ENCODE assay signal across 22 mouse cellular contexts in the genomic region with DNA sequence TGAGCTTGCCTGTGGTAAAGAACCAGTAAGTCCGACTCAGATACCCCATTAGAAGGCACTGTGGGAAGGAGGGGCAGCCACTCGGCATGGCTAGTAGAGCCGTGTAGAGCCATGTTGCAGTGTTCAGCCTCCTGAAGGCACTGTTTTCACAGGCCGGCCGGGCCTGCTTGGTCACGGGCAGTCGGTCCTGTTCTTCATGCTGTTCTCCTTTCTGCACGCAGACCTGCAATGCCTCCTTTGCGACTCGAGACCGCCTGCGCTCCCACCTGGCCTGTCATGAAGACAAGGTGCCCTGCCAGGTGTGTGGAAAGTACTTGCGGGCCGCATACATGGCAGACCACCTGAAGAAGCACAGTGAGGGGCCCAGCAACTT. TPM values are rescaled to one million over a fixed set of nuclear protein-coding genes. Genes with fewer than 3 reads are reported as not detected.
DNase-seq lines count a peak whose midpoint lies in the region; ATAC-seq and TF ChIP-seq lines count a peak whose summit lies in the region.
"Had no signal": no experiment of that assay in that cellular context is flagged by ENCODE, and none has a peak within 500 bp of the region (broad histone marks: within the 10 kb centered on the region; RNA-seq: fewer than 3 reads in every experiment).

No protein-coding gene starts in this region.

- no peaks in the 10 kb centered on the region for H3K27me3 ChIP-seq in megakaryocyte, embryonic 14.5 days (replicated peaks)
- H3K27me3 ChIP-seq: embryonic facial prominence, embryonic 13.5 days; forebrain, embryonic 13.5 days; heart, embryonic 13.5 days; hindbrain, embryonic 12.5 days had no signal

- H3K36me3 ChIP-seq in megakaryocyte, embryonic 14.5 days (replicated peaks; ENCODE audit: low read length): peaks cover 95% of the 10 kb centered on the region

- peak overlapping the region; percentile 71 for H3K4me3 ChIP-seq in megakaryocyte, embryonic 14.5 days (replicated peaks)
- H3K4me3 ChIP-seq in bone marrow, adult 2 months (replicated peaks; ENCODE audit: control insufficient read depth, low read depth, low read length): no peak overlapping the region
- H3K4me3 ChIP-seq: embryonic facial prominence, embryonic 13.5 days; forebrain, embryonic 13.5 days; gastrocnemius, adult 2 months; heart, embryonic 13.5 days; hindbrain, embryonic 12.5 days had no signal

- DNase-seq in thymus, postnatal 0 days (ENCODE audit: low spot score): peak; percentile 64
- no peak for DNase-seq in layer of hippocampus, adult 8-10 months (ENCODE audit: low spot score in 2 of 2)
- DNase-seq in cerebellum, adult 11-12 months: no peak
- DNase-seq: adrenal gland, adult 8-10 months; adrenal gland, postnatal 36 days; cerebellum, adult 11 months; cerebellum, adult 9-11 months; cerebellum, postnatal 36 days; forebrain, postnatal 0 days; gastrocnemius, adult 2 months; gastrocnemius, postnatal 25 days; heart, postnatal 10 days; heart, postnatal 4 days had no signal

- H3K9me3 ChIP-seq in megakaryocyte, embryonic 14.5 days: no peaks in the 10 kb centered on the region
- H3K9me3 ChIP-seq: embryonic facial prominence, embryonic 13.5 days; forebrain, embryonic 13.5 days; G1E; heart, embryonic 13.5 days; hindbrain, embryonic 12.5 days had no signal

- peaks cover 100% of the 10 kb centered on the region for H3K4me1 ChIP-seq in megakaryocyte, embryonic 14.5 days
- peaks cover 5% of the 10 kb centered on the region for H3K4me1 ChIP-seq in bone marrow, adult 2 months (ENCODE audit: control insufficient read depth, insufficient read depth, low read length)

- no peak for TF ChIP-seq CTCF in bone marrow, adult 2 months (IDR thresholded peaks at IDR 0.05; ENCODE audit: control insufficient read depth, insufficient read depth, low read length)

- WGBS in bone marrow, adult 2 months: 76% methylated on average over 14 of the region's 14 CpGs

- H3K27ac ChIP-seq in bone marrow, adult 2 months (ENCODE audit: control insufficient read depth, insufficient read depth, low read depth, low read length, poor library complexity): peak overlapping the region; percentile 2
- H3K27ac ChIP-seq: embryonic facial prominence, embryonic 13.5 days; forebrain, embryonic 13.5 days; gastrocnemius, adult 2 months; heart, embryonic 13.5 days; hindbrain, embryonic 12.5 days had no signal

- no peak for TF ChIP-seq POLR2A in bone marrow, adult 2 months (IDR thresholded peaks at IDR 0.05; ENCODE audit: borderline replicate concordance, control insufficient read depth, low read depth, low read length)

- ATAC-seq in megakaryocyte, adult 5-6 weeks (ENCODE audit: poor library complexity, severe bottlenecking): no peak
- ATAC-seq: forebrain, embryonic 13.5 days; forebrain, postnatal 0 days; hindbrain, embryonic 16.5 days had no signal

RNA-seq across cellular contexts. Expression of gene Patz1, which starts 10.1 kb away (rescaled TPM):
- 79.0 and 88.1 TPM in 2 replicates for polyA plus RNA-seq in megakaryocyte, embryonic 14.5 days (2012; ENCODE audit: insufficient read depth, low replicate concordance)
- 25.6 and 27.7 TPM in 2 replicates for total RNA-seq in megakaryocyte, adult 5-6 weeks (2015)
- 27.2 and 33.2 TPM in 2 replicates for total RNA-seq in megakaryocyte, adult 5-6 weeks (2017)
- 33.6 and 53.9 TPM in 2 replicates for polyA plus RNA-seq in bone marrow, adult 2 months (2011; ENCODE audit: insufficient read depth, insufficient read length, low replicate concordance, missing spikeins)
- polyA plus RNA-seq in thymus, postnatal 0 days (2015; fragmentation: Nextera tagmentation; extraction: Ambion mirVana): 87.6 and 91.1 TPM in 2 replicates
- total RNA-seq in layer of hippocampus, adult 8-10 months (2022): 10 to 100 TPM; 53.5 to 58.4 (median 56.7) TPM

RNA-seq across cellular contexts. Expression of gene Pik3ip1, which starts 31.4 kb away (rescaled TPM):
- 17.8 and 33.7 TPM in 2 replicates for polyA plus RNA-seq in megakaryocyte, embryonic 14.5 days (2012; ENCODE audit: insufficient read depth, low replicate concordance)
- 1.0 and 3.3 TPM in 2 replicates for total RNA-seq in megakaryocyte, adult 5-6 weeks (2015)
- total RNA-seq in megakaryocyte, adult 5-6 weeks (2017): 2.6 and 3.8 TPM in 2 replicates
- 11.6 and 29.7 TPM in 2 replicates for polyA plus RNA-seq in bone marrow, adult 2 months (2011; ENCODE audit: insufficient read depth, insufficient read length, low replicate concordance, missing spikeins)
- 90.2 and 94.4 TPM in 2 replicates for polyA plus RNA-seq in thymus, postnatal 0 days (2015; fragmentation: Nextera tagmentation; extraction: Ambion mirVana)
- total RNA-seq in layer of hippocampus, adult 8-10 months (2022): 10 to 100 TPM; 38.2 to 53.1 (median 46.4) TPM

RNA-seq across cellular contexts. Expression of gene Drg1, which starts 32.6 kb away (rescaled TPM):
- polyA plus RNA-seq in megakaryocyte, embryonic 14.5 days (2012; ENCODE audit: insufficient read depth, low replicate concordance): 55.7 TPM in 1 of 2 replicates, not detected in the other
- total RNA-seq in megakaryocyte, adult 5-6 weeks (2015): 127 and 137 TPM in 2 replicates
- 119 and 124 TPM in 2 replicates for total RNA-seq in megakaryocyte, adult 5-6 weeks (2017)
- polyA plus RNA-seq in bone marrow, adult 2 months (2011; ENCODE audit: insufficient read depth, insufficient read length, low replicate concordance, missing spikeins): 50.8 and 78.5 TPM in 2 replicates
- 246 and 250 TPM in 2 replicates for polyA plus RNA-seq in thymus, postnatal 0 days (2015; fragmentation: Nextera tagmentation; extraction: Ambion mirVana)
- total RNA-seq in layer of hippocampus, adult 8-10 months (2022): 100 to 1,000 TPM in 2 of 4 experiments, 10 to 100 TPM in 2; 89.3 to 113 (median 99.1) TPM
